Mouse (Mus musculus): ENCODE measurements around the gene Camk1. TPM values are rescaled to one million over a fixed set of nuclear protein-coding genes. Genes with fewer than 3 reads are reported as not detected.
"Not testable (repeated sequence)": the region's sequence is repeated elsewhere in the genome, so short reads cannot be mapped to it uniquely, and the experiment has no call there.

The Camk1 gene
- total and polyA plus RNA-seq, 2 experiments from 2014 or later, result 118 to 119 TPM

GRCm38 (mm10) chr6:113332734-113333133 lies 11.1 kb downstream of the Camk1 start:
- not testable (repeated sequence) for DNase-seq; H3K27ac ChIP-seq (ENCODE audit: low read depth, low read length); H3K4me2 ChIP-seq (ENCODE audit: low read depth); H3K4me1 ChIP-seq (ENCODE audit: insufficient read depth); H3K4me3 ChIP-seq (ENCODE audit: low read depth, low read length); H3K27me3 ChIP-seq (ENCODE audit: insufficient read depth, low read length); H3K9me3 ChIP-seq (ENCODE audit: low read length); ATAC-seq; H3K9ac ChIP-seq
- 78% methylated on average over 6 of the region's 6 CpGs for WGBS
- peaks cover 51% of the 10 kb centered on the region for H3K36me3 ChIP-seq (ENCODE audit: insufficient read depth)
- TF ChIP-seq CTCF (IDR thresholded peaks at IDR 0.05; ENCODE audit: low read depth), result peak; percentile 2; the same call in 1 of the 2 replicates

- TF ChIP-seq CTCF (IDR thresholded peaks at IDR 0.05; ENCODE audit: low read depth), result no peak
- ATAC-seq (no peak), DNase-seq (no peak)
- H3K27me3 ChIP-seq (ENCODE audit: insufficient read depth, low read length), result no peaks in the 10 kb centered on the region
- H3K9me3 ChIP-seq (ENCODE audit: low read length), result no peaks in the 10 kb centered on the region
- peaks cover 45% of the 10 kb centered on the region for H3K36me3 ChIP-seq (ENCODE audit: insufficient read depth)
- no peak overlapping the region for H3K27ac ChIP-seq (ENCODE audit: low read depth, low read length)
- 93% methylated on average over 11 of the region's 11 CpGs for WGBS
- H3K4me1 ChIP-seq (ENCODE audit: insufficient read depth), result 0 out of 2 replicates have a peak, but pooled peaks cover 9% of the 10 kb centered on the region
- no peak overlapping the region for H3K4me3 ChIP-seq (ENCODE audit: low read depth, low read length)
- no peak overlapping the region for H3K4me2 ChIP-seq (ENCODE audit: low read depth)
- H3K9ac ChIP-seq, result no peak overlapping the region
Measured at GRCm38 (mm10) chr6:113331721-113332120, 12.1 kb downstream of the Camk1 start.

- TF ChIP-seq CTCF (IDR thresholded peaks at IDR 0.05; ENCODE audit: low read depth), result no peak
- WGBS, result 61% methylated on average over 2 of the region's 2 CpGs
- ATAC-seq, result no peak
- Histone ChIP-seq H3K4me3 (ENCODE audit: low read depth, low read length) (no peak overlapping the region), H3K4me2 (ENCODE audit: low read depth) (no peak overlapping the region), H3K9ac (no peak overlapping the region), H3K9me3 (ENCODE audit: low read length) (no peaks in the 10 kb centered on the region), H3K36me3 (ENCODE audit: insufficient read depth) (peaks cover 36% of the 10 kb centered on the region), H3K27ac (ENCODE audit: low read depth, low read length) (no peak overlapping the region), H3K4me1 (ENCODE audit: insufficient read depth) (0 out of 2 replicates have a peak, but pooled peaks cover 9% of the 10 kb centered on the region), H3K27me3 (ENCODE audit: insufficient read depth, low read length) (no peaks in the 10 kb centered on the region)
- no peak for DNase-seq
Measured at GRCm38 (mm10) chr6:113330547-113330946, 13.2 kb downstream of the Camk1 start.

GRCm38 (mm10) chr6:113329396-113329795 lies 14.4 kb downstream of the Camk1 start:
- no peak for TF ChIP-seq CTCF (IDR thresholded peaks at IDR 0.05; ENCODE audit: low read depth)
- no peak overlapping the region for H3K9ac ChIP-seq

GRCm38 (mm10) chr6:113326533-113327315 lies 17.1 kb downstream of the Camk1 start, which contains the start of gene Ogg1:
Gene Ogg1 (plus strand): TSS chr6:113326972.
- Histone ChIP-seq H3K4me3 (ENCODE audit: low read depth, low read length) (peak within 1 kb of the TSS; percentile 52), H3K4me2 (ENCODE audit: low read depth) (peak within 1 kb of the TSS; percentile 88), H3K27me3 (ENCODE audit: insufficient read depth, low read length) (no peaks in the 10 kb centered on the region), H3K4me1 (ENCODE audit: insufficient read depth) (0 out of 2 replicates have a peak, but pooled peaks cover 4% of the 10 kb centered on the region), H3K9ac (peak within 1 kb of the TSS; percentile 65), H3K27ac (ENCODE audit: low read depth, low read length) (peak within 1 kb of the TSS; percentile 84), H3K9me3 (ENCODE audit: low read length) (no peaks in the 10 kb centered on the region), H3K36me3 (ENCODE audit: insufficient read depth) (peaks cover 46% of the 10 kb centered on the region)
- peak; percentile 98 for DNase-seq
- WGBS, result under 1% methylated on average over 52 of the region's 52 CpGs
- peak; percentile 99 for ATAC-seq
- TF ChIP-seq CTCF (IDR thresholded peaks at IDR 0.05; ENCODE audit: low read depth), result no peak

More at GRCm38 (mm10) chr6:113329396-113329795, 14.4 kb downstream of the Camk1 start:
- DNase-seq, result no peak
- Histone ChIP-seq H3K9me3 (ENCODE audit: low read length) (no peaks in the 10 kb centered on the region), H3K4me1 (ENCODE audit: insufficient read depth) (0 out of 2 replicates have a peak, but pooled peaks cover 9% of the 10 kb centered on the region), H3K4me2 (ENCODE audit: low read depth) (no peak overlapping the region), H3K4me3 (ENCODE audit: low read depth, low read length) (no peak overlapping the region), H3K27ac (ENCODE audit: low read depth, low read length) (no peak overlapping the region), H3K27me3 (ENCODE audit: insufficient read depth, low read length) (no peaks in the 10 kb centered on the region), H3K36me3 (ENCODE audit: insufficient read depth) (peaks cover 34% of the 10 kb centered on the region)
- WGBS, result 100% methylated on average over 1 of the region's 1 CpGs
- ATAC-seq, result no peak

GRCm38 (mm10) chr6:113315972-113316371 lies 27.8 kb downstream of the Camk1 start:
- no peak overlapping the region for H3K27ac ChIP-seq (ENCODE audit: low read depth, low read length)
- H3K36me3 ChIP-seq (ENCODE audit: insufficient read depth), result peaks cover 87% of the 10 kb centered on the region
- ATAC-seq (no peak), DNase-seq (no peak)
- WGBS, result 95% methylated on average over 3 of the region's 3 CpGs
- H3K4me2 ChIP-seq (ENCODE audit: low read depth), result no peak overlapping the region
- H3K27me3 ChIP-seq (ENCODE audit: insufficient read depth, low read length), result no peaks in the 10 kb centered on the region
- no peak for TF ChIP-seq CTCF (IDR thresholded peaks at IDR 0.05; ENCODE audit: low read depth)
- H3K9me3 ChIP-seq (ENCODE audit: low read length), result no peaks in the 10 kb centered on the region
- no peak overlapping the region for H3K9ac ChIP-seq
- H3K4me3 ChIP-seq (ENCODE audit: low read depth, low read length), result no peak overlapping the region
- no peaks in the 10 kb centered on the region for H3K4me1 ChIP-seq (ENCODE audit: insufficient read depth)

- Histone ChIP-seq H3K4me1 (ENCODE audit: insufficient read depth) (peaks cover 12% of the 10 kb centered on the region), H3K4me2 (ENCODE audit: low read depth) (peak overlapping the region; percentile 97), H3K4me3 (ENCODE audit: low read depth, low read length) (peak overlapping the region; percentile 92), H3K27me3 (ENCODE audit: insufficient read depth, low read length) (no peaks in the 10 kb centered on the region), H3K27ac (ENCODE audit: low read depth, low read length) (0 out of 2 replicates have a peak overlapping the region, but pooled peaks have one; percentile 97), H3K9me3 (ENCODE audit: low read length) (no peaks in the 10 kb centered on the region), H3K36me3 (ENCODE audit: insufficient read depth) (peaks cover 25% of the 10 kb centered on the region), H3K9ac (peak overlapping the region; percentile 95)
- WGBS, result 29% methylated on average over 5 of the region's 5 CpGs
- TF ChIP-seq CTCF (IDR thresholded peaks at IDR 0.05; ENCODE audit: low read depth), result peak; percentile 46; the same call in 1 of the 2 replicates
- ATAC-seq (no peak), DNase-seq (peak; percentile 53)
Measured at GRCm38 (mm10) chr6:113308141-113308540, 35.6 kb downstream of the Camk1 start.

All from forebrain, postnatal 0 days (tissue).